Mouse (Mus musculus): ENCODE measurements around the gene Capn15. TPM values are rescaled to one million over a fixed set of nuclear protein-coding genes. Genes with fewer than 3 reads are reported as not detected.

Gene Capn15
- total RNA-seq, 1 experiment: 18.0 TPM

- no peak overlapping the region for H3K9ac ChIP-seq (ENCODE audit: insufficient read depth, low read depth, low read length, poor library complexity, severe bottlenecking)
- H3K9me3 ChIP-seq (ENCODE audit: control insufficient read depth, insufficient read depth, low read depth, low read length): no peaks in the 10 kb centered on the region
- H3K4me1 ChIP-seq (ENCODE audit: control insufficient read depth in 2 of 2, insufficient read depth in 2 of 2, low read length in 2 of 2, poor library complexity in 1 of 2): no peaks in the 10 kb centered on the region
- in situ Hi-C loops (cut with MboI; ENCODE audit: low sequenced_read_pairs in 2 of 2, unreplicated experiment in 2 of 2): no loop called here
- no peak overlapping the region for H3K4me3 ChIP-seq (ENCODE audit: insufficient read depth in 1 of 2, low read depth in 1 of 2, low read length in 2 of 2, poor library complexity in 1 of 2, severe bottlenecking in 1 of 2)
- no peak for TF ChIP-seq ZC3H11A (IDR thresholded peaks at IDR 0.05; ENCODE audit: borderline replicate concordance, low read depth, low read length)
- TF ChIP-seq ZNF384 (IDR thresholded peaks at IDR 0.05; ENCODE audit: low read depth, low read length): no peak
- TF ChIP-seq HCFC1 (IDR thresholded peaks at IDR 0.05; ENCODE audit: borderline replicate concordance, insufficient read depth, low read length): no peak
- TF ChIP-seq MAFK (IDR thresholded peaks at IDR 0.05; ENCODE audit: insufficient read depth, low read depth, low read length): no peak
- TF ChIP-seq CHD2 (IDR thresholded peaks at IDR 0.05; ENCODE audit: low read depth, low read length): no peak
- H3K27ac ChIP-seq (ENCODE audit: insufficient read depth, low read depth, low read length, poor library complexity, severe bottlenecking): no peak overlapping the region
- no peak for DNase-seq (ENCODE audit: low read depth, low spot score)
- peaks cover 8% of the 10 kb centered on the region; the same call in 1 of the 2 replicates for H3K36me3 ChIP-seq (ENCODE audit: control insufficient read depth, insufficient read depth, low read length, poor library complexity, severe bottlenecking)
These were observed 12.8 kb upstream of the Capn15 start for GRCm38 (mm10) chr17:25998425-25998824.

- no peaks in the 10 kb centered on the region for H3K9me3 ChIP-seq (ENCODE audit: control insufficient read depth, insufficient read depth, low read depth, low read length)
- no peak for DNase-seq (ENCODE audit: low read depth, low spot score)
- no peak overlapping the region for H3K9ac ChIP-seq (ENCODE audit: insufficient read depth, low read depth, low read length, poor library complexity, severe bottlenecking)
- no peak overlapping the region for H3K4me3 ChIP-seq (ENCODE audit: insufficient read depth in 1 of 2, low read depth in 1 of 2, low read length in 2 of 2, poor library complexity in 1 of 2, severe bottlenecking in 1 of 2)
- H3K36me3 ChIP-seq (ENCODE audit: control insufficient read depth, insufficient read depth, low read length, poor library complexity, severe bottlenecking): peaks cover 28% of the 10 kb centered on the region; the same call in 1 of the 2 replicates
- no peaks in the 10 kb centered on the region for H3K4me1 ChIP-seq (ENCODE audit: control insufficient read depth in 2 of 2, insufficient read depth in 2 of 2, low read length in 2 of 2, poor library complexity in 1 of 2)
- no peak for TF ChIP-seq ZC3H11A (IDR thresholded peaks at IDR 0.05; ENCODE audit: borderline replicate concordance, low read depth, low read length)
- no peak for TF ChIP-seq HCFC1 (IDR thresholded peaks at IDR 0.05; ENCODE audit: borderline replicate concordance, insufficient read depth, low read length)
- no peak for TF ChIP-seq MAFK (IDR thresholded peaks at IDR 0.05; ENCODE audit: insufficient read depth, low read depth, low read length)
- no peak for TF ChIP-seq ZNF384 (IDR thresholded peaks at IDR 0.05; ENCODE audit: low read depth, low read length)
- no peak for TF ChIP-seq CHD2 (IDR thresholded peaks at IDR 0.05; ENCODE audit: low read depth, low read length)
- in situ Hi-C loops (cut with MboI; ENCODE audit: low sequenced_read_pairs in 2 of 2, unreplicated experiment in 2 of 2): no loop called here
- no peak overlapping the region for H3K27ac ChIP-seq (ENCODE audit: insufficient read depth, low read depth, low read length, poor library complexity, severe bottlenecking)
These were observed 7.9 kb upstream of the Capn15 start for GRCm38 (mm10) chr17:25993489-25993888.

GRCm38 (mm10) chr17:25992274-25992673 is 6.7 kb upstream of the Capn15 start:
- no peak for DNase-seq (ENCODE audit: low read depth, low spot score)
- TF ChIP-seq CHD2 (IDR thresholded peaks at IDR 0.05; ENCODE audit: low read depth, low read length) (no peak), HCFC1 (IDR thresholded peaks at IDR 0.05; ENCODE audit: borderline replicate concordance, insufficient read depth, low read length) (no peak), ZC3H11A (IDR thresholded peaks at IDR 0.05; ENCODE audit: borderline replicate concordance, low read depth, low read length) (no peak), MAFK (IDR thresholded peaks at IDR 0.05; ENCODE audit: insufficient read depth, low read depth, low read length) (no peak), ZNF384 (IDR thresholded peaks at IDR 0.05; ENCODE audit: low read depth, low read length) (no peak)
- Histone ChIP-seq H3K27ac (ENCODE audit: insufficient read depth, low read depth, low read length, poor library complexity, severe bottlenecking) (no peak overlapping the region), H3K4me3 (ENCODE audit: insufficient read depth in 1 of 2, low read depth in 1 of 2, low read length in 2 of 2, poor library complexity in 1 of 2, severe bottlenecking in 1 of 2) (no peak overlapping the region), H3K9me3 (ENCODE audit: control insufficient read depth, insufficient read depth, low read depth, low read length) (no peaks in the 10 kb centered on the region), H3K36me3 (ENCODE audit: control insufficient read depth, insufficient read depth, low read length, poor library complexity, severe bottlenecking) (peaks cover 22% of the 10 kb centered on the region; the same call in 1 of the 2 replicates), H3K9ac (ENCODE audit: insufficient read depth, low read depth, low read length, poor library complexity, severe bottlenecking) (no peak overlapping the region), H3K4me1 (ENCODE audit: control insufficient read depth in 2 of 2, insufficient read depth in 2 of 2, low read length in 2 of 2, poor library complexity in 1 of 2) (no peaks in the 10 kb centered on the region)
- in situ Hi-C loops (cut with MboI; ENCODE audit: low sequenced_read_pairs in 2 of 2, unreplicated experiment in 2 of 2): no loop called here

GRCm38 (mm10) chr17:25990331-25990730 is 4.7 kb upstream of the Capn15 start:
- H3K4me1 ChIP-seq (ENCODE audit: control insufficient read depth in 2 of 2, insufficient read depth in 2 of 2, low read length in 2 of 2, poor library complexity in 1 of 2): no peaks in the 10 kb centered on the region
- no peak overlapping the region for H3K4me3 ChIP-seq (ENCODE audit: insufficient read depth in 1 of 2, low read depth in 1 of 2, low read length in 2 of 2, poor library complexity in 1 of 2, severe bottlenecking in 1 of 2)
- H3K36me3 ChIP-seq (ENCODE audit: control insufficient read depth, insufficient read depth, low read length, poor library complexity, severe bottlenecking): peaks cover 22% of the 10 kb centered on the region; the same call in 1 of the 2 replicates
- H3K27ac ChIP-seq (ENCODE audit: insufficient read depth, low read depth, low read length, poor library complexity, severe bottlenecking): no peak overlapping the region
- DNase-seq (ENCODE audit: low read depth, low spot score): no peak
- no peaks in the 10 kb centered on the region for H3K9me3 ChIP-seq (ENCODE audit: control insufficient read depth, insufficient read depth, low read depth, low read length)
- TF ChIP-seq HCFC1 (IDR thresholded peaks at IDR 0.05; ENCODE audit: borderline replicate concordance, insufficient read depth, low read length) (no peak), ZC3H11A (IDR thresholded peaks at IDR 0.05; ENCODE audit: borderline replicate concordance, low read depth, low read length) (no peak), CHD2 (IDR thresholded peaks at IDR 0.05; ENCODE audit: low read depth, low read length) (no peak), MAFK (IDR thresholded peaks at IDR 0.05; ENCODE audit: insufficient read depth, low read depth, low read length) (no peak), ZNF384 (IDR thresholded peaks at IDR 0.05; ENCODE audit: low read depth, low read length) (no peak)
- in situ Hi-C loops (cut with MboI; ENCODE audit: low sequenced_read_pairs in 2 of 2, unreplicated experiment in 2 of 2): no loop called here
- H3K9ac ChIP-seq (ENCODE audit: insufficient read depth, low read depth, low read length, poor library complexity, severe bottlenecking): no peak overlapping the region
